Mouse (Mus musculus) cerebellum, adult 2 months (tissue): ENCODE measurements around the gene Adra1d.

ENCODE experiments used
- CTCF ChIP-seq: fragments of 200-500 bp; IDR thresholded peaks from 2 replicates; pipeline ENCODE4 v1.5.1; 2011; ENCODE audit warnings: low read depth, mild to moderate bottlenecking, control low read depth, low read length, moderate library complexity, borderline replicate concordance; ENCODE audit not compliant: insufficient read depth
- POLR2A ChIP-seq: fragments of 200-500 bp; IDR thresholded peaks from 2 replicates; pipeline ENCODE4 v1.6.1; 2011; ENCODE audit warnings: low read length, control low read depth, borderline replicate concordance; ENCODE audit not compliant: insufficient read depth

DNA sequence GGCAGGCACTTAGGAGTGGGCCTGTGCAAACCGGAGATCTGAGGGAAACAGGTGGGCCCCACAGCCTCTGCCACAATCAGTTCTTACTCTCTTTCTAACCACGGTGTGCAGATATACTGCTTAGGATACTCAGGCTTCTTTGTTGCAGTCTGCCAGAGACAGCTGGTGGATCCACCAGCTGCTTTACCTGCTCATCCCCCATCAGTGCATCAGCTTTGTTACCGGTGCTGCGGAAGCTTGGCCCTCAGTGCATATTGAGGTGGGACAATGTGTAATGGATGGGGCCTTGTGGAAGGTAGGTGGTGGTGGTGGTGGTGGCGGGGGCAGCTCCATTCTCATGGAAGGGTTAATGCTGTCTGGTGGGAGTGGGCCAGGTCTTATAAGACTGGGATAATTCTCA lies 13.0 kb downstream of the Adra1d start:
- TF ChIP-seq CTCF (no peak), POLR2A (no peak)
